In the genomic region with DNA sequence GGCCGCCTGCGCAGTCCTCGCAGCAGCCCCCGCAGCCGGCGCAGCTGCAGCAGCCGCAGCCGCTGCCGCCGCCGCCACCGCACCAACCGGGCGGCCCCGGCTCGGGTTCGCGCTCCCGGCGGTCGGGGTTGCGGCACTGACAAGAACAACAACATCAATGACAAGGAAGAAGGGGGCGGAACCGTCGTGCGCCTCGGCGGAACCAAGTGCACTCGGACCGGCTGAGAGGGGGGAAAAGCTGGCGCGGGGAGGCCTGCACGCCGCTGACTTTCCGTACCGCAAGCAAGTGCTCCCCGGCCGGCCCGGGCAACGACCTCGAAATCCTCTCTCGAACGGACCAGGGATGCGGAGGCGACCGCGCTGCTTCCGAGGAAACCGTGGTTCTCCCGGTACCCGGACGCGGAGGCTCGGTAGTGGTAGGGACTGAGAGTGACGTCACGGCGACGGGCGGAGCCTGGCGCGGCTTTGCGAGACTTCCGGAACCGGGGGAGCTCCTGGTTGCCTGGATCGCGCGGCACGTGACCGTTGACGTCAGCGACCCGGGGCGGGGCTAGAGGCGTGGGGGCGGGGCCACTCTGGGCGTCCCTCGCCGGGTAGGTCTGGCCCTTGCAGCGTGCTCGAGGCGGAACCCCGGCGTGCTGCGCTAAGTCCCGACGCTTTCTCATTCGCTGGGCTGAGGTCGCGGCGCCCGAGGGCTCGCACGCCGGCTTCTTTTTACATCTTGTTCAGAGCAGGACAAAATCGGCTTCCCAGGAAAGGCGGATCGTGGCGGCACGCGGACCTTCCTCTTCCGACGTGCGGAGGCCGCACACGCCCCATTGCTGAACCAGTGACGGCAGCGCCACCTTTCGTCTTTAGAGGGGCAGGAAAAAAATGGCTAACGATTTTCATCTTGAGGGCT, we compare ENCODE assay signal across 1 mouse cellular context.
TF ChIP-seq lines count a peak whose summit lies in the region.

A gene (minus strand): TSS at position 401 of the 901 bp plus-strand sequence.

TF ChIP-seq in MEL, 35 proteins besides CTCF, POLR2A, EP300 and RAD21 (continued from another document):
- TF ChIP-seq MEF2A (IDR thresholded peaks at IDR 0.05; ENCODE audit: extremely low read depth, insufficient replicate concordance, low read depth, low read length, poor library complexity, severe bottlenecking) (no peak), MYB (IDR thresholded peaks at IDR 0.05; ENCODE audit: low read depth, low read length) (no peak), POLR2AphosphoS2 (IDR thresholded peaks at IDR 0.05; ENCODE audit: low read length) (peak; percentile 66; the same call in 1 of the 2 replicates), NELFE (IDR thresholded peaks at IDR 0.05; ENCODE audit: low read depth, low read length) (peak; percentile 67), ELF1 (IDR thresholded peaks at IDR 0.05; ENCODE audit: low read depth, low read length) (peak; percentile 90), NRF1 (IDR thresholded peaks at IDR 0.05; ENCODE audit: insufficient read depth, low read depth, low read length, poor library complexity, severe bottlenecking) (0 out of 2 replicates have a peak, but pooled peaks have one; percentile 26), TCF12 (IDR thresholded peaks at IDR 0.05; ENCODE audit: low read depth, low read length) (no peak), MAZ (IDR thresholded peaks at IDR 0.05; ENCODE audit: low read depth, low read length) (0 out of 2 replicates have a peak, but pooled peaks have one; percentile 21), POLR2AphosphoS5 (IDR thresholded peaks at IDR 0.05; ENCODE audit: borderline replicate concordance, low read depth, low read length) (no peak), RCOR1 (IDR thresholded peaks at IDR 0.05; ENCODE audit: low read depth, low read length) (no peak), KAT2A (conservative IDR thresholded peaks at IDR 0.05; ENCODE audit: low read depth, low read length) (peak; percentile 19; the same call in 1 of the 2 replicates), USF2 (IDR thresholded peaks at IDR 0.05; ENCODE audit: borderline replicate concordance in 1 of 2, insufficient read depth in 1 of 2, low read depth in 1 of 2, low read length in 2 of 2) (peak; percentile 56 to 95; a peak in 3 of 4 replicates), GABPA (IDR thresholded peaks at IDR 0.05; ENCODE audit: low read depth, low read length) (no peak), ZMIZ1 (IDR thresholded peaks at IDR 0.05; ENCODE audit: low read depth, low read length) (peak; percentile 49; the same call in 1 of the 2 replicates)
